Mouse (Mus musculus) MEL (cell line): ENCODE measurements at regions not wholly inside any gene's neighbourhood (a gene's known extent, or its start where the extent isn't known, plus 50 kb on each side); places are given as distances from the start of the nearest gene placed in this dataset.
A peak's percentile ranks its signal among the peaks of the same experiment; 100 is the strongest.

Source experiments
- EP300 ChIP-seq, 2 experiments: IDR thresholded peaks; 2 replicates each; pipeline ENCODE4 v1.6.1; 2011; ENCODE audit warnings: improper control_type of control experiment in 2 of 2, low read length in 2 of 2, low read depth in 1 of 2, mild to moderate bottlenecking in 1 of 2
- POLR2A ChIP-seq, 2 experiments: IDR thresholded peaks; 2 replicates each; pipeline ENCODE4 v1.6.1; 2011 to 2012; ENCODE audit warnings: low read length in 2 of 2, mild to moderate bottlenecking in 2 of 2, control low read depth in 1 of 2, improper control_type of control experiment in 1 of 2, low read depth in 1 of 2, moderate library complexity in 1 of 2; ENCODE audit not compliant: control insufficient read depth in 1 of 2, insufficient read depth in 1 of 2, poor library complexity in 1 of 2
- ZMIZ1 ChIP-seq: IDR thresholded peaks from 2 replicates; pipeline ENCODE4 v1.6.1; 2012; ENCODE audit warnings: low read depth, mild to moderate bottlenecking, inconsistent platforms, low read length, improper control_type of control experiment, moderate library complexity

GRCm38 (mm10) chr9:84775190-84775589, 537.4 kb upstream of the Gm11114 start:
- TF ChIP-seq POLR2A (IDR thresholded peaks at IDR 0.05; ENCODE audit: control insufficient read depth in 1 of 2, insufficient read depth in 1 of 2, low read depth in 1 of 2, low read length in 2 of 2, poor library complexity in 1 of 2) (no peak), ZMIZ1 (no peak), EP300 (IDR thresholded peaks at IDR 0.05; ENCODE audit: low read depth in 1 of 2, low read length in 2 of 2) (0 out of 4 replicates have a peak, but pooled peaks have one; percentile 11 to 16)
